Mouse (Mus musculus): ENCODE measurements around the gene Ndufa8. TPM values are rescaled to one million over a fixed set of nuclear protein-coding genes. Genes with fewer than 3 reads are reported as not detected.
A peak's percentile ranks its signal among the peaks of the same experiment; 100 is the strongest.

Ndufa8 gene
- total RNA-seq (2021) = 100 to 1,000 TPM; 205 to 220 TPM
- long read RNA-seq, experiment 1, transcript Ndufa8-201 (4 exons, 861 nt) = major isoform, 338 of 351 reads
- long read RNA-seq, experiment 1, partial matches to known transcripts = 10 of 351 reads
- long read RNA-seq, experiment 1, other reads (novel, unspliced or antisense) = 3 of 351 reads
- long read RNA-seq, experiment 2, transcript Ndufa8-201 (4 exons, 861 nt) = major isoform, 176 of 186 reads
- long read RNA-seq, experiment 2, partial matches to known transcripts = 8 of 186 reads
- long read RNA-seq, experiment 2, other reads (novel, unspliced or antisense) = 2 of 186 reads

DNA sequence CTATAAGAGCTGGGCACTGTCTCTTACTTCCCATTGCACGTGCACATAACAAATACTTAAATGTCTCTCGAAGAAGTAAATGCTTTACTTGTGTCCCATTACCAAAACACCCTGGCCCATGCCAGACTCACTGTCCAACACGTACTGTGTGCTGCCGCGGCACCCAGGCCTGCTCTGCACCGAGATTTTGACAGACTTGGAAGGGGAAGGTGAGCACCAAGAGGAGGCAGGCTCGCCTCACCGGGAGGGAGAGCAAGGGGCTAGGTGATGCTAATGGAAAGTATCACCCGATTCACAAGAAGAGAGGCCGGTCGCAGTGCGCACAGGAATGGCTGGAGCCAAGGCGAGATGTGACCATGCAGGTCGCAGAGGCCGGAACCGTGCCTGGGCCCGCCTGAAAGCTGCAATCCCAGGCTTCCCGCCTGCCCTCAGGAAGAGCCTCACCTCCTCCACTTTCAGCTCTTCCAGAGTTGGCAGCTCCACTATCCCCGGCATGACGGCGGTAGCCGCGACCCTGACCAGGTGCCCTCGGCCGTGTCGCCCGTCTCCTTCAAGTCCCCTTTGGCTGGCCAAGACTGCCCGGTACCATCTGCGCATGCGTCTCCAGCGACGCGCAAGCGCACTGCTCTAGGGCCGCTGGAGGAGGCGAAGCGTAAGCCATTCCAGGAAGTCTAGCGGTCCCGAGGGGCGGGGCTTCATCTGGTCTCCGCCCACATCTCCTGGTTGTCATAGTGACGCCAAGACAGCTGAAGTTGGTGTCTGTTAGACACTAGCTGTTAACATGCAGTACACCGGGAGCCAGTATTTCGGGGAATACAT is at the start of gene Ndufa8, which contains the start of gene Morn5:
Gene Ndufa8, minus strand, starts transcription at position 659 of the 819 bp plus-strand sequence.
Gene Morn5, plus strand, starts transcription at position 711 of the 819 bp plus-strand sequence.
- DNase-seq = peak; percentile 99 to 100

DNA sequence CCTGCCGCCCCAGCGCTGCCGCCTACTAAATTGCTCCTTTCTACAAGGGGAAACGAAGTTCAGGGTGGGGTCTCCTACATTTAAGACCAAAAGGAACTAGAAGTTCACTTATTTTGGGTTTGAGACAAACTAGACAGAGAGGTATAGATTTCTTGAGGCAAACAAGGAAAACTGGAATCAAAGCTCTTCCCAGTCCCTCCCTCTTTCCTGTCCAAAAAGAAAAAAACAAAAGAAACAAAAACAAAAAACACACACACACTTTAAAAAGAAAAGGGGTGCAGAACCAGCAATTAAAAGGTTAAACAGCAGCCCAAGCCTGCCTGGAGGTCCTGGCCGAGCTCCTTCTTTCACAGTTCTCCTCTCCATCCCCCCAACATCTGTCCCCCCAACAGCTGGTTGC is 48.8 kb upstream of the Ndufa8 start:
- no peak for DNase-seq

GRCm38 (mm10) chr2:36097129-36097815 is 48.1 kb upstream of the Ndufa8 start:
- DNase-seq = no peak

GRCm38 (mm10) chr2:36093914-36094475 is 44.8 kb upstream of the Ndufa8 start:
- no peak for DNase-seq

- DNase-seq = no peak
These were observed 44.1 kb upstream of the Ndufa8 start for GRCm38 (mm10) chr2:36093301-36093700.

DNA sequence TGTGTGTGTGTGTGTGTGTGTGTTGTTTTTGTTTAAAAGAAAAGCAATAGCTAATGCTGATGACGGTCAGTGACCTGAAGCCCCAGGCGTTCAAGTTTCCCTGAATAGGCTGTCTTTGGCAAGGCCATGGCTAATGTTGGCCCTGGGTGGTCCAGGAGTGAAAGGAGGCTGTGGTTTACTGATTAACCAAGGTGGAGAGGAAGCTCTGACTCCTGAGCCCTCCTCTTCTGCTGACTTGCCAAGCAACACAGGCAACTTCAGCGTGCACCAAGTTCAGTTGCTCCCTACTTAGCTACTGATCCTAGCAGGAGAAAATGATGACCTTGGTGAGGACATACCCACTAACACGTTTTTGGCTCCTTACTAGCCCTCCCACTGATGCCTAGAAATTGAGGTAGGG is 43.5 kb upstream of the Ndufa8 start:
- DNase-seq = no peak

DNA sequence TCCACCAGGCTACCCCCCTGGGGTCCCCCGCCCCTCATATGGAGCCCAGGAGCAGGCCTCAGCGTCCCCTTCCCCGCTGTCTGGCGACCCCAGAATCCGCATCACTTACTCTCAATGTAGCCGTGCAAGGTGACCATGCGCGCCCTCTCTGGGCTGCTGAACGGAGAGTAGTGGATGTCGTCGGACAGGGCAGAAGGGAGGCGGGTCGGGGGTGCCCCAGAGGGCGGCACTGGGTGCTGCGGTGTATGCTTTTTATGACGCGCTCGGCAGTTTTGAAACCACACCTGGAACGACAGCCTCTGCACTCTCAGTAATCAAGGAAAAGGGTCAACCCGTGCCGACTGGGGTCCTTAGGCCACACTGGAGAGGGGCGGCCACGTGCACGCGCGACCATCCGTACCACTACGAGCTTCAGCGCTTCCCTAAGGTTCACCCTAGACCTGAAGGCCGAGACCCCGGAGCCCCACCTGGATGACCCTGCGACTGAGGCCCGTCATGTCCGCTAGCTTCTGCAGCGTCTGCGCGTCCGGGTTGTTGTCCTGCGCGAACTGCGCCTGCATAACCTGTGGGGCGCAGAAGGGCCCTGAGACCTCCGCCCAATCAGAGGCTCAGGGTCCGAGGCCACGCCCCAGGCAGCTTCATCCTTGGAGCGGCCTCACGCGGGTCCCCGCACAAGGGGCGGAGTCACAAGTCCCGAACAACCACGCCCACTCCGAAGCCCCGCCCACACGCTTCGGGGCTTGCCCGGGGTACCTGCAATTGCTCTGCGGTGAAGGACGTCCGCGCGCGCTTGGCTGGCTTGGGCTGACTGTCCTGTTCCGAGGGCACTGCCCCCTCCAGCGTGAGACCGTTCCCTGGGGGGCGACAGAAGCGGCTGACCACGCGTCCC is 41.9 kb upstream of the Ndufa8 start:
- peak; percentile 73 to 77 for DNase-seq

GRCm38 (mm10) chr2:36089190-36089589 is 40.0 kb upstream of the Ndufa8 start:
- no peak for DNase-seq

DNA sequence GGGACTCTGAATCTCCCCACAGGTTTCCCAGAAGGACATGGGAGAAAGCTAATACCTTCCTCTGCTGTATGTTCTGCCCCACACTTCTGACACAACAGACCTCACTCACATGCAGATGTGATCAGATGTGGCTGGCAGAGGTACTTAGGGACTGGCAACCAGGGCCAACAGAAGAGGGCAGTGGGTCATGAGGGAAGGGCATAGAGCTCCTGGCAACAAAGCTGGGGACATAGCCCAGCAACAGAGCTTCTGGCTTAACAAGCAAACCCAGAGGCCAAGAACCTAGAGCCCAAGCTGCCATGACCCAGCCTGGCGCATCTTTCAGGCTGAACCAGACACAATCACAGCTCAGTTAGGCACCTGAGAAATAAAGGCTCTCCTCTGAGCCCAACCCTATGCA is 35.8 kb upstream of the Ndufa8 start:
- DNase-seq = peak in 1 of 2 experiments; percentile 22

- peak in 1 of 2 experiments; percentile 23 for DNase-seq
These were observed 33.8 kb upstream of the Ndufa8 start for GRCm38 (mm10) chr2:36082802-36083580.

GRCm38 (mm10) chr2:36081446-36081845 is 32.2 kb upstream of the Ndufa8 start:
- no peak for DNase-seq

DNA sequence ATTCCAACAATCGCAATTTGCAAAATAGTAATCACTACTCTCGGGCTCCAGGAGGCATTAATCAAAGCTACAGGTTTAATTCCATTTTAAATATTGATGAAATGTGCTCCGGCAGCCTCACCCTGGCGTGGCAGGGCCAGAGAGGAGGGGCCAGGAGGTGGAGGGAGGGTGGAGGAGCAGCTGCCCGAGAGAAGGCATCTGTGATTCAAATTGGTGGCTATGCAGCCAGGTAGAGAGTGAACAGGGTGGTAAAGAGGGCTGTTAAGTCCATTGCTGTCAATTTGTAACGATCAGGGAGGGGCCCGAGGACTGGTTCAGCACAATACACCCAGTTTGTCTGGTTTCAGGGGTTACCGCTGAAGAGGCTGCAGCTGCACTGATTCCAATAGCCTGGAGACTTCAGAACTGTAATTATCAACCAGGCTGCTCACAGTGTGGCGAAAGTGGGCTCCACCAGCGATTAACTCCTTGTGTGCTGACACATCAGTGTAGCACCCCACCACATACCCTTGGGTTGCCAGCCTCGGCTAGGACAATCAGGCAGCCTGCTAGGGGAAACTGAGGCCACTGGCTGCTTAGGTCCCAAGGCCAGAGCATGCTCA is 28.1 kb upstream of the Ndufa8 start:
- no peak for DNase-seq

DNA sequence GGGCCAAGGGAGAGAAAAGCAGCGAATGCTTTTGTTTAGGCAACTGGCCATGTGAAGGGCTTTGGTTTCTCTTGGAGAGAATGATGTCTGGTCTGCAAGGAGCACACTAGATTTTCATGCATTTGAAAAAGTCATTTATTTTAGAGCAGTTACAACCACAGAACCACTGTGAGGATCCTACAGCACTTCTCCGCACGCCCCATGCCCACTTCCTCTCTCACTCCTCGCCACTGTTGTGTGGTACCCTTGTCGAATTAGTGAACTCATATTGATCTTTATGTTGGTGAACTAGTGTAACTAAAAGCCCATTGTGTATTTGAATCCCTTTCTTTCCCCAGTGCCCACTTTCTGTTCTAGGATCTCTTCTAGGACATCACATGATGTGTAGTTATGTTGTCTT is 26.0 kb upstream of the Ndufa8 start:
- no peak for DNase-seq

- peak in 1 of 2 experiments; percentile 45 for DNase-seq
These were observed 24.6 kb upstream of the Ndufa8 start for GRCm38 (mm10) chr2:36073781-36074180.

GRCm38 (mm10) chr2:36071660-36072305 is 22.6 kb upstream of the Ndufa8 start:
- no peak for DNase-seq

DNA sequence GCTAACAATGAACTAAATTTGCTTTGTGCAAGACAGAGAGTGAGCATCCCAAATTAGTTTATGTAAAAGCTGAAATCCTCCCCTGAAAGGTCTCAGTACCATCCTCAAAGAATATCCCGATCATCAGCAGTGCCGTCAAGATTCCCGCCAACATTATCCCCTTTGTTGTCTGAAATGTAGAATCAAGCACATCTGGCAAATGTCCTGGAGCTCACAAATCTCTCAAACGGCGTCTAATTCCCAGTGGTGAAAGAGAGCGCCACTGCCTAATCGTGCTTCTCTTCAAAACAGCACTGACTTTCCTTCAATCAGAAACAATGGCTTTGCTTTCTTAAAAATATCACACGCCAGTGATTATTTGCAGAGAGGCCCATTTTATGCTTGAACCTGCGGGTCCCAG is 17.9 kb upstream of the Ndufa8 start:
- DNase-seq = no peak

DNA sequence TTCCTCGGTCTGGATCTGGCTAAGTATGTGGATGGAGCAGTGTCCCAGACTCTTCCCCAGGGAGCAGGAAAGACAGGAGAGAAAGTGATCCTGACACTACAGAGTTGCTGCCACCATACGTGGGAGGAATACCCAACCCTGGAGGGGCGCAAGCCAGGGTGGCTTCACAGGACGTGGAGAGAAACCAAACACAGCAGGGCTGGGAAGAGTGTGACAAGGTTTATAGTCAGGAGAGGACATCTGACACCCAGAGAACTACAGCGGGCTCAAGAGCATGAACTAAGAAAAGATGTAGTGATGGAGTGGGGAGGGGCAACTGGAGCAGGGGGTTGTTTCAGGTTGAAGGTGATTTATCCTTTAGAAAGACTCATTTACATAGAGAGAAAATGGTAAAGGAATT is 12.2 kb upstream of the Ndufa8 start:
- no peak for DNase-seq

GRCm38 (mm10) chr2:36056248-36056647 is 7.0 kb upstream of the Ndufa8 start:
- no peak for DNase-seq

DNA sequence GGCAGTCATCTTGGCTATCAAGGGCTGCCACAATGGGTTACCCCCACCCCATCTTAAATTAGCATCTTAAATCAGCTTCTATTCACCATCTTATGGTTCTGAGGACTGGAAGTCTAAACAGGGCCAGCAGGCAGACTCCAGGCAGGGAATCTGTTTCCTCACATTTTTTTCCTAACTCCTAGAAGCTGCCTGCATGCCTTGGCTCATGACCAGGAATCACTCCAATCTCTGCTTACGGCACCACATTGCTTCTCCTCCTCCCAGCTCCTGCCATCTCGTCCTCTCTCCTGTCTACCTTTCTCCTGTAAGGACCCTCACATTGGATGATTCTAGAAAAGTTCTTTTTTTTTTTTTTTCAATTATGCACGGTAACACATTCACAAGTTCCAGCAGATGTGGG is 4.0 kb upstream of the Ndufa8 start:
- no peak for DNase-seq

DNA sequence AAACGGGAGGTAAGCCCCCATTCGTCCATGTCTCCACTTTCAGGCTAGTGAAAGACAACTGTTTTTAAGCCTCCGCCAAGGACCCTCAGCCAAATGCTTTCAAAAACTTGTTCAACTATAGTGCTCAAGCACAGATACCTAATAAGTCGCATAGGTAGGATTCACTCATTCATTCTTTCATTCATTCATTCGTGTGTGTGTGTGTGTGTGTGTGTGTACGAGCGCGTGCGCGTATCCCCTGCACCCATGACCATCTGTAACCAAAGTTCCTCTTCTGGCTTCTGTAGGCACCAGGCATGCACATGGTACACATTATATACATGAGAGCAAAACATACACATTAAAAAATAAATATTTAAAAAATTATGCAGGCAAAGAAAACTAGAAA is 355 bp upstream of the Ndufa8 start:
- DNase-seq = no peak

Data from adrenal gland, postnatal 36 days (tissue).